Mouse (Mus musculus): ENCODE data around the gene Efcab14. TPM values are rescaled to one million over a fixed set of nuclear protein-coding genes. Genes with fewer than 3 reads are reported as not detected.
A peak's percentile ranks its signal among the peaks of the same experiment; 100 is the strongest.

Efcab14 gene
- polyA plus RNA-seq, 1 experiment from 2014 or later: 36.9 TPM

- no peaks in the 10 kb centered on the region for H3K27me3 ChIP-seq (ENCODE audit: control insufficient read depth, insufficient read depth, low read depth, low read length)
- no peak overlapping the region for H3K9ac ChIP-seq (ENCODE audit: low read length)
- H3K4me1 ChIP-seq (replicated peaks; ENCODE audit: control insufficient read depth, insufficient read depth, low read length): 0 out of 2 replicates have a peak, but pooled peaks cover 5% of the 10 kb centered on the region
- H3K9me3 ChIP-seq (ENCODE audit: control insufficient read depth, low read length): no peaks in the 10 kb centered on the region
- peaks cover 21% of the 10 kb centered on the region for H3K36me3 ChIP-seq (ENCODE audit: control insufficient read depth, insufficient read depth, low read length)
- no peak for ATAC-seq (ENCODE audit: low read depth)
- WGBS: 94% methylated on average over 11 of the region's 11 CpGs
- H3K27ac ChIP-seq (ENCODE audit: low read length): no peak overlapping the region
- H3K4me3 ChIP-seq (ENCODE audit: low read length): no peak overlapping the region
- no peak overlapping the region for H3K4me2 ChIP-seq (ENCODE audit: low read depth, low read length)
Observed at GRCm38 (mm10) chr4:115764581-115764980, 27.0 kb downstream of the Efcab14 start.

GRCm38 (mm10) chr4:115767647-115768467 is 30.3 kb downstream of the Efcab14 start:
- H3K4me2 ChIP-seq (ENCODE audit: low read depth, low read length): no peak overlapping the region
- H3K4me3 ChIP-seq (ENCODE audit: low read length): no peak overlapping the region
- ATAC-seq (ENCODE audit: low read depth): no peak
- no peak overlapping the region for H3K27ac ChIP-seq (ENCODE audit: low read length)
- H3K9me3 ChIP-seq (ENCODE audit: control insufficient read depth, low read length): no peaks in the 10 kb centered on the region
- peaks cover 20% of the 10 kb centered on the region; the same call in 1 of the 2 replicates for H3K36me3 ChIP-seq (ENCODE audit: control insufficient read depth, insufficient read depth, low read length)
- H3K9ac ChIP-seq (ENCODE audit: low read length): no peak overlapping the region
- no peaks in the 10 kb centered on the region for H3K27me3 ChIP-seq (ENCODE audit: control insufficient read depth, insufficient read depth, low read depth, low read length)
- 57% methylated on average over 11 of the region's 11 CpGs for WGBS
- H3K4me1 ChIP-seq (replicated peaks; ENCODE audit: control insufficient read depth, insufficient read depth, low read length): no peaks in the 10 kb centered on the region

GRCm38 (mm10) chr4:115775056-115775455 is 37.5 kb downstream of the Efcab14 start:
- H3K4me2 ChIP-seq (ENCODE audit: low read depth, low read length): no peak overlapping the region
- H3K27me3 ChIP-seq (ENCODE audit: control insufficient read depth, insufficient read depth, low read depth, low read length): no peaks in the 10 kb centered on the region
- no peak overlapping the region for H3K9ac ChIP-seq (ENCODE audit: low read length)
- H3K36me3 ChIP-seq (ENCODE audit: control insufficient read depth, insufficient read depth, low read length): peaks cover 7% of the 10 kb centered on the region
- no peaks in the 10 kb centered on the region for H3K9me3 ChIP-seq (ENCODE audit: control insufficient read depth, low read length)
- WGBS: 81% methylated on average over 6 of the region's 6 CpGs
- no peaks in the 10 kb centered on the region for H3K4me1 ChIP-seq (replicated peaks; ENCODE audit: control insufficient read depth, insufficient read depth, low read length)
- H3K4me3 ChIP-seq (ENCODE audit: low read length): no peak overlapping the region
- no peak overlapping the region for H3K27ac ChIP-seq (ENCODE audit: low read length)
- no peak for ATAC-seq (ENCODE audit: low read depth)

GRCm38 (mm10) chr4:115777627-115778026 is 40.1 kb downstream of the Efcab14 start:
- no peak for ATAC-seq (ENCODE audit: low read depth)
- H3K27ac ChIP-seq (ENCODE audit: low read length): no peak overlapping the region

GRCm38 (mm10) chr4:115780269-115780668 is 42.7 kb downstream of the Efcab14 start:
- Histone ChIP-seq H3K4me3 (ENCODE audit: low read length) (no peak overlapping the region), H3K9ac (ENCODE audit: low read length) (no peak overlapping the region), H3K36me3 (ENCODE audit: control insufficient read depth, insufficient read depth, low read length) (no peaks in the 10 kb centered on the region; the same call in 1 of the 2 replicates), H3K27me3 (ENCODE audit: control insufficient read depth, insufficient read depth, low read depth, low read length) (no peaks in the 10 kb centered on the region), H3K4me1 (replicated peaks; ENCODE audit: control insufficient read depth, insufficient read depth, low read length) (peaks cover under 1% of the 10 kb centered on the region; the same call in 1 of the 2 replicates), H3K4me2 (ENCODE audit: low read depth, low read length) (no peak overlapping the region), H3K9me3 (ENCODE audit: control insufficient read depth, low read length) (no peaks in the 10 kb centered on the region), H3K27ac (ENCODE audit: low read length) (no peak overlapping the region)
- WGBS: 41% methylated on average over 6 of the region's 6 CpGs
- no peak for ATAC-seq (ENCODE audit: low read depth)

More at GRCm38 (mm10) chr4:115777627-115778026, 40.1 kb downstream of the Efcab14 start:
- Histone ChIP-seq H3K27me3 (ENCODE audit: control insufficient read depth, insufficient read depth, low read depth, low read length) (no peaks in the 10 kb centered on the region), H3K4me1 (replicated peaks; ENCODE audit: control insufficient read depth, insufficient read depth, low read length) (no peaks in the 10 kb centered on the region), H3K36me3 (ENCODE audit: control insufficient read depth, insufficient read depth, low read length) (peaks cover 3% of the 10 kb centered on the region; the same call in 1 of the 2 replicates), H3K9me3 (ENCODE audit: control insufficient read depth, low read length) (no peaks in the 10 kb centered on the region), H3K4me2 (ENCODE audit: low read depth, low read length) (no peak overlapping the region), H3K4me3 (ENCODE audit: low read length) (no peak overlapping the region), H3K9ac (ENCODE audit: low read length) (no peak overlapping the region)
- 94% methylated on average over 2 of the region's 2 CpGs for WGBS

- H3K9me3 ChIP-seq (ENCODE audit: control insufficient read depth, low read length): no peaks in the 10 kb centered on the region
- no peak for ATAC-seq (ENCODE audit: low read depth)
- no peaks in the 10 kb centered on the region; the same call in 1 of the 2 replicates for H3K36me3 ChIP-seq (ENCODE audit: control insufficient read depth, insufficient read depth, low read length)
- no peaks in the 10 kb centered on the region for H3K27me3 ChIP-seq (ENCODE audit: control insufficient read depth, insufficient read depth, low read depth, low read length)
- H3K4me1 ChIP-seq (replicated peaks; ENCODE audit: control insufficient read depth, insufficient read depth, low read length): peaks cover 7% of the 10 kb centered on the region; the same call in 1 of the 2 replicates
- H3K9ac ChIP-seq (ENCODE audit: low read length): no peak within 1 kb of the TSS
- H3K27ac ChIP-seq (ENCODE audit: low read length): no peak within 1 kb of the TSS
- WGBS: 72% methylated on average over 3 of the region's 3 CpGs
- no peak within 1 kb of the TSS for H3K4me3 ChIP-seq (ENCODE audit: low read length)
- H3K4me2 ChIP-seq (ENCODE audit: low read depth, low read length): no peak within 1 kb of the TSS
Observed at GRCm38 (mm10) chr4:115780918-115781317, 43.4 kb downstream of the Efcab14 start, which contains the start of gene Tex38. TSS of gene Tex38 (minus strand) at chr4:115781018.

DNA sequence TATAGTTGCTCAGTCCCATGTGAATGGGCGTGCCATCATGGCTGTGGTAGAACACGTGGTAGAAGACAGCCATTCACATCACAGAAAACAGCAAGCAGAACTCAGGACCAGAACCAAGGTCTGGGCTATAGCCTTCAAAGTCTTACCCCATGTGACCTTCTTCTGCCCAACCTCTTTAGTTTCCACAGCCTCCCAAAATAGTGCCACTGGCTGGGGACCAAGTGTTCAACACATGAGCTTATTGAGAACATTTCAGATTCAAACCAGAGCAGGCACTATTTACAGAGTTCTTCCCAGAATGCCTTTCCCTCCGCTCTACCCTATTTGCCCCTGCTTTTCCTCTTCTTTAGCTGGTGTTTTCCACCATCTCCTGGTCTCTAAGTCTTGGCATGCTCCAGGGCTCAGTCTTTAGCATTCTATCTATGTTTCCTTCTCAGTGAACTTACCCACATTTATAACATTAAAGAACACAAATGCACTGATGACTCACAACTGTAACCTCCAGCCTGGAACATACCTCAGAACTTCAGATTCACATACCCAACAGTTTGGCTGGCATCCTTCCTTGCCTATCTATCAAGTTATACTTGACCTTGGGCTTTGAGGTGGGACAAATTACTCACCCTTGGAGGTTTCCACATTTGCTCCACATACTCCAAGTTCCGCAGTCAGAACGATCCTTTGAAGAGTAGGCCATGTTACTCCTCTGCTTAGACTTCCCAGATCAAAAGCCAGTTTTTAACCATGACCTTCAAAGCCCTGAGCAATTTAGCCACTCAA is 44.7 kb downstream of the Efcab14 start:
- no peak overlapping the region for H3K9ac ChIP-seq (ENCODE audit: low read length)
- ATAC-seq (ENCODE audit: low read depth): no peak
- H3K27me3 ChIP-seq (ENCODE audit: control insufficient read depth, insufficient read depth, low read depth, low read length): no peaks in the 10 kb centered on the region
- no peak overlapping the region for H3K27ac ChIP-seq (ENCODE audit: low read length)
- no peaks in the 10 kb centered on the region for H3K9me3 ChIP-seq (ENCODE audit: control insufficient read depth, low read length)
- H3K36me3 ChIP-seq (ENCODE audit: control insufficient read depth, insufficient read depth, low read length): no peaks in the 10 kb centered on the region; the same call in 1 of the 2 replicates
- no peak overlapping the region for H3K4me2 ChIP-seq (ENCODE audit: low read depth, low read length)
- H3K4me3 ChIP-seq (ENCODE audit: low read length): no peak overlapping the region
- peaks cover 8% of the 10 kb centered on the region; the same call in 1 of the 2 replicates for H3K4me1 ChIP-seq (replicated peaks; ENCODE audit: control insufficient read depth, insufficient read depth, low read length)
- WGBS: 83% methylated on average over 5 of the region's 5 CpGs

DNA sequence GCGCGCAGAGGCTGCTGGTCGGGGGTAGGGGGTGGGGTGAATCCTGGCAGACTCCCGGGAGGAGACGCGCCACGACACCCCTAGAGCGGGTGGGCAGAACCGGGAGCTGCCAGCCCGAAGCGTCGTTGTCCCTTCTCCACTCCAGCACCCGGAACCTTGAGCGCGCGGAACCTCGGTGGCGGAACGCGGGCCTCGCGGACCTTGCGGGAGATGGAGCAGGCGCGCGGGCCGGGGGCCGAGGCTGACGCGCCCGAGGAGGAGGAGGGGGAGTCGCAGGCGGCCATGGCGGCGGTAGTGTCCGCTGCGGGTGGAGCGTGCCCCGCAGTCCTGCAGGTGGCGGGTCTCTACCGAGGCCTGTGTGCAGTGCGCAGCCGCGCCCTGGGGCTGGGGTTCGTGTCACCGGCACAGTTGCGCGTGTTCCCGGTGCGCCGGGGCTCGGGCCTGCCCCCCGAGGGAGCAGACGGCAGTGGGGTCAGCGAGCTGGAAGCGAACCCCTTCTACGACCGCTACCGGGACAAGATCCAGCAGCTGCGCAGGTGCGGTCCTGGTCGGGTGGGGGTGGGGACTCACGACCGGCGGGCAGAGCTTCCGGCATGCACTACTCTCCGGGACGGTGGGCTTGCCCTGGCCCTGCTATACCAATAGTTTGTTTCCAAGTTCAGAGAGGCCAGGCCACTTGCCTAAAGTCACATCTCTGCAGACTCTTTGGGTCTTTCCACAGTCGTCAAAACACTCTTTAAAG is 47.4 kb downstream of the Efcab14 start, which contains the start of gene Atpaf1:
TSS of gene Atpaf1 (plus strand) at position 44 of the 742 bp plus-strand sequence.
- WGBS: under 1% methylated on average over 36 of the region's 69 CpGs
- Histone ChIP-seq H3K4me3 (ENCODE audit: low read length) (peak within 1 kb of the TSS; percentile 82), H3K27me3 (ENCODE audit: control insufficient read depth, insufficient read depth, low read depth, low read length) (no peaks in the 10 kb centered on the region), H3K27ac (ENCODE audit: low read length) (peak within 1 kb of the TSS; percentile 27; the same call in 1 of the 2 replicates), H3K9me3 (ENCODE audit: control insufficient read depth, low read length) (no peaks in the 10 kb centered on the region), H3K9ac (ENCODE audit: low read length) (peak within 1 kb of the TSS; percentile 89), H3K4me1 (replicated peaks; ENCODE audit: control insufficient read depth, insufficient read depth, low read length) (peaks cover 8% of the 10 kb centered on the region; the same call in 1 of the 2 replicates), H3K4me2 (ENCODE audit: low read depth, low read length) (peak within 1 kb of the TSS; percentile 88), H3K36me3 (ENCODE audit: control insufficient read depth, insufficient read depth, low read length) (peaks cover 6% of the 10 kb centered on the region)
- ATAC-seq (ENCODE audit: low read depth): peak; percentile 81
